Mouse (Mus musculus) ovary, postnatal 36 days (tissue): ENCODE data around the gene Prmt1.
A peak's percentile ranks its signal among the peaks of the same experiment; 100 is the strongest.
"Not testable (repeated sequence)": the region's sequence is repeated elsewhere in the genome, so short reads cannot be mapped to it uniquely, and the experiment has no call there.

Experiments used
- DNase-seq: peaks from one replicate; pipeline ENCODE4 v3.0.0; 2022; ENCODE audit warnings: low spot score, mixed read lengths

The Prmt1 gene

DNA sequence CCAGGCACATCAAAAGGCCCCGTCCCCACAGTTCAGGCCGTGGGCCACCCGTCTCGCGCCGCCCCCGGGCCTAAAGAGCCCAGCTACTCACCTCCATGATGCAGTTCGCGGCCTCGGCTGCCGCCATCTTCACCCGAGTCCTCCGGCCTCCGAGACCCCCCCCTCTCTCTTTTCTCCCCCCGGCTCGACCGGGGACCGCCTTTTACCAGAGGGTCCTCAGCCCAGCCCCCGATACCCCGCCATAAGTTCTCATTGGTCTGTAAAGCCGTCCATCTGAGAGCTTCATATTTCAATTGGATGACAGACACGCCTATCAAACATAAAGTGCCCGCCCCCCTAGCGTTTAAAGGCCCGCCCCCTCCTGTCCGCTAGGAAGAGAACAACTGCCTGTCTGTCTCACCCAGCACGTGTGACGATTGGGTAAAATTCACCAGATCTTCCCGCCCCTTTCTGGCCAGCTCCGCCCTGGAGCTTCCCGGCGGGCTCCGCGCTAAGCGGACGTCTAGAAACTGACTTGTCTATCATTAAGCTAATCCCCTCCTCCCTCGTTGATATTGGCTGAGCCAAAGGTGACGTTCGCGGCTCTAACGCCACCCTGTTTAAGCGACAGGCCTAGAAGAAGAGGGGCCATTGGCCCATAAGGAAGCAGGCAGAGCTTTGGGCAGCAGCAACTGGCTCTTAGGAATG, at the start of gene Prmt1:
TSS of gene Prmt1 (minus strand) at position 377 of the 687 bp plus-strand sequence.
- peak; percentile 96 for DNase-seq

- no peak for DNase-seq
Measured at GRCm38 (mm10) chr7:45035631-45036030, 49.3 kb upstream of the Prmt1 start.

DNA sequence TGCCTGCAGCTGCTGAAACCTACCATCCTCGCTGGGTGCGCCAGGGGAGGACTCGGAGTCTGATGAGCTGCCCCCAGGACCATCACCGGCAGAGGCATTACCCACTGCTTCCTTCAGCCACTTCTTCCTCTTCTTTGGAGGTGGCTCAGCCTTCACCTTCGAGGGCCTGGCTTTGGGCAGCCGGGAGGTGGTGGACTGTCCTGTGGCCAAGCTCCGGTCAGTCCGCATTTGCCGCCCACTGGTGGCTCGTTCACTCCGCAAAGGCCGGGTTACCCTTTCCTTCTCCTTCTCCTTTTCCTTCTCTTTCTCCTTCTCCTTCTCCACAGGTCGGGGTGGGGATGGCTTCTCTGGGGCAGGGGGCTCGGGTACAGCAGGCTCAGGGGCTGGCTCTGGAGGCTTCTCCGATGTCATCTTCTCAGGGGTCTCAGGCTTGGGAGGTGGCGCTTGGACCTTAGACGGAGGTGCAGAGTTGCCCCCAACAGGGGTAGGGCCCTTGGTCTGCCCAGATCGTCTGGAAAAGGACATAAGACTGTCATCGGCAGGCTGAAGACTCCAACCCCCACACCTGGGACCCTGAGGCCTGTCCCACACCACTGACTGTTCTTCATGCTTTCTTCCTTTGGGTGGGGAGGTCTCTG, 47.5 kb upstream of the Prmt1 start:
- no peak for DNase-seq

DNA sequence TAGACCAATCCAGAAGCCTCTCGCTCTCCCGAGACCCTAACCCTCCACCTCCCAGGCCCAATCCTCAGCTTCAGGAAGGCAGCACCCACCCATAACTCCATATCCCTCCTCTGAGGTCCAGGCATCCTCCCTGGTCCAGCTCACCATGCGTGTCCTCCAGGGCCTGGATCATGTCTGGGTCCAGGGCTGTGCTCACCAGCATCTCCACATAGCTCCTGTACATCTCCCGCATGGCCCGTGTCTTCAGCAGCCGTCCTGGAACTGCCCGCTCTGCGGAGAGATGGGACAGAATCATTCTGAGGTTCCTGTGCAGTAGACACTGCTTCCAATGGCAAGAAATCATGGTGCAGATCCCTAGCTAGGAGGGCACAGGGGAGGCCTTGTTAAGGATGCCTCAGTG, 44.5 kb upstream of the Prmt1 start:
- DNase-seq: no peak

GRCm38 (mm10) chr7:45029995-45030394, 43.6 kb upstream of the Prmt1 start:
- no peak for DNase-seq

GRCm38 (mm10) chr7:45028351-45028750, 42.0 kb upstream of the Prmt1 start:
- no peak for DNase-seq

DNA sequence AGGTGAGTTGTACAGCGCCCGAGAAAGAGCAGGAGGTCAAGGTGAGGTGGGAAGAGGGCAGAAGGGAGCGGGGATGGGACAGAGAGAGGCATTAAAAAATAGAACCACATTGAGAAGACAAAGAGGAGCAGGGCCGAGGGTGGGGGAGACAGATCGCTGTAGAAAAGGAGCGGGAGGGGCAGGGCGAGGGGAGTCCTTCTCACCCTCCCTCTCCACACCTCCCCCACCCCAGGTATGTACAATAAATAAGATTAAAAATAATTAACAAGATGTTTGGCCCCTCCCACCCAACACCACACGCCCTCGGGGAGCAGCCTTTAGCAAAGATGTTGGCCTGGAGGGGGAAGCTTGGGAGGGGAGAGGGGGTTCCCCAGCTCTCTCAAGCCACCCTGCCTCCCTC, 41.4 kb upstream of the Prmt1 start:
- no peak for DNase-seq

GRCm38 (mm10) chr7:45026256-45026655, 39.9 kb upstream of the Prmt1 start:
- DNase-seq: no peak

DNA sequence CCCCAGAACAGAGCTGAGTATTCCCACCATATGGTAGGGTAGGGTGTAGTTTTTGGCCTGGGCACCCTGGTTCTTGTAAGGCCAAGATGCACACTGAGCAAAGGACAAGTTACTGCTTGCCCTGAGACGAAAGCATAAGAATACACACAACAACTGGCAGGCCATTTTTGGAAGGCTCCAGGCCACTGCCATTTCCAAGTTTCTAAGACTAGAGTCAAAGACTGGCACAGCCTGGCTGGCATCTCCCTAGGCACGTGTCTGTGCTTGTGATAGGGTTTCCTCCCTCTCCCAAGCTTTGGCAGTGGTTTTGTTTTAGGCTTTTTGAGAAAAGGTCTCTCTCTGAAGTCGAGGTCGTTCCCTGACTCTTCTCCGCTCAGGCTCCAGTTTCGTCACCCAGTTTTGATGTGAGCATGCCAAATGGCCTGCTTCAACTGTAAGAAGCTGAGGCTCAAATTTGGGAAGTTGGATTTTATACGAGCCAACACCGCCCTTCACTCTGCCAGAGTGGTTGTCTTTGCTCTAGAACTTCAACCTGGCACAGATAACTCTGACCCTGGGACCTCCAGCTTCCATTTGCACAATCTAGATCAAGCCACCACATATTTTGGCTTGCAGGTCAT, 39.3 kb upstream of the Prmt1 start:
- DNase-seq: no peak

- DNase-seq: no peak
Measured at GRCm38 (mm10) chr7:45024281-45025248, 38.2 kb upstream of the Prmt1 start.

DNA sequence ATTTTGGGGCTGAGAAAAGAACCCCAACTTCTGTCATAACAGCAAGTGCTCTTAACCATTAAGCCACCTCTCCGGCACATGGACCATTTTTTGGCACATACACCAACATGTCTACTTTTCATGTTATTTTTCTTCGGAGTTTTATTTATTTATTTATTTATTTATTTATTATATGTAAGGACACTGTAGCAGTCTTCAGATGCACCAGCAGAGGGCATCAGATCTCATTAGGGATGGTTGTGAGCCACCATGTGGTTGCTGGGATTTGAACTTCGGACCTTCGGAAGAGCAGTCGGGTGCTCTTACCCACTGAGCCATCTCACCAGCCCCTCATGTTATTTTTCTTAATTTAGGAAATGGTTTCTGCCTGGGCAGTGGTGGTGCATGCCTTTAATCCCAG, 37.3 kb upstream of the Prmt1 start:
- not testable (repeated sequence) for DNase-seq

GRCm38 (mm10) chr7:45020225-45020624, 33.9 kb upstream of the Prmt1 start:
- DNase-seq: no peak

DNA sequence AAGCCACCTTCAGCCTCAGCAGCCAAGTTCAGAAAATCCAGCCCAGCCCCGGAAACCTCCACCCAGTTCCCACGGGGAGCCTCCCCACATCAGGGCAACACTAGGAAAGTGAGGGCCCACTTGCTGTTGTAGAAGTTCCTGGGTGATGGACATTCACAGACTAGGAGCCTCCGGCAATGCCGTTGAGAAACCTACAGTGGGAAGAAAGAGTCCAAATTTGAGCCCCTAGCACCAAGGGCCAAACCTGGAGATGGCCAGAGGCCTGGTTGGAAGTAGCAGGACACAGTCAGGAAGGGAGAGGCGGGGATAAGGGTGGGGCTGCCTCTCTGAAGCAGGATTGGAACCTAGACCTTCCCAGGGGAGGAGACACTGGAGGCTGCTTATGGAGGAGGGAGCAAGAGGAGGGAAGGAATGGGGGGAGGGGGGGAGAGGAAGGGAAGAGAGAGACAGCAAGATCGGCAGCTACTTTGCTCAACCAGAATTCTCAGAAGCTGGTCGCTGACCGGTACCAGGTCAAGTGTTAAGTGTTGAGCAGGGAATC, 32.7 kb upstream of the Prmt1 start:
- DNase-seq: peak; percentile 54

GRCm38 (mm10) chr7:45017242-45018061, 31.1 kb upstream of the Prmt1 start, which contains the start of gene Rras:
Gene Rras, plus strand, starts transcription at chr7:45017961.
- peak; percentile 83 for DNase-seq

GRCm38 (mm10) chr7:45016761-45017160, 30.4 kb upstream of the Prmt1 start:
- no peak for DNase-seq

DNA sequence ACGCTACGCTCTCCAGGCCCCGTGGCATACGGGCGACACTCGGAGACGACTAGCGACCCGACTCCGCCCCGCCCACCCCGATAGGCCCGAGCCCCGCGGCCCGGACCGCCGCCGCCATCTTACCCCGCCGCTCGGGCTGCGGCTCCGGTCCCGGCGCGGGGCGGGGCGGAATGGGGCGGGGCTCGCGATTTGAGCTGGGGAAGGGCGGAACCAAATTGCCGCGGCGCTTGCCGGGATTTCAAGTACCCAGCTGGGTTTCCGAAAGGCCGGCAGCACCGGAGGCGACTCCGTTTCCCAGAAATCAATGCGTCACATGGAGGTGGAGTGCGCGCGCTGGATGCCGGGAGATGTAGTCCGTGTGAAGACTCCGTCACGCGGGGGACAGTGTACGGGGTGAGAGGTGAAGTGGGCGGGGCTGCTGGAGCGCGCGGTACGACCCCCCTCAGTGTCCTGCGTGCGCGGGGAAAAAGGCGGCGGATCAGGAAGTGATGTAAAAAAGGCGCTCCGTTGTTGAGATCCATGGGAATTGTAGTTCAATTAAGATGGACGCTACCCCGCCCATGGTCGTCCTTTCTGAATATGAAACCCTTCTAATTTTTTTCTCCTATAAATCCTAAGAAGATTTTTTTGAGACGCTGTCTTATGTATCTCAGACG, 29.7 kb upstream of the Prmt1 start, which contains the start of gene Scaf1:
TSS of gene Scaf1 (minus strand) at position 407 of the 656 bp plus-strand sequence.
- peak; percentile 98 for DNase-seq

DNA sequence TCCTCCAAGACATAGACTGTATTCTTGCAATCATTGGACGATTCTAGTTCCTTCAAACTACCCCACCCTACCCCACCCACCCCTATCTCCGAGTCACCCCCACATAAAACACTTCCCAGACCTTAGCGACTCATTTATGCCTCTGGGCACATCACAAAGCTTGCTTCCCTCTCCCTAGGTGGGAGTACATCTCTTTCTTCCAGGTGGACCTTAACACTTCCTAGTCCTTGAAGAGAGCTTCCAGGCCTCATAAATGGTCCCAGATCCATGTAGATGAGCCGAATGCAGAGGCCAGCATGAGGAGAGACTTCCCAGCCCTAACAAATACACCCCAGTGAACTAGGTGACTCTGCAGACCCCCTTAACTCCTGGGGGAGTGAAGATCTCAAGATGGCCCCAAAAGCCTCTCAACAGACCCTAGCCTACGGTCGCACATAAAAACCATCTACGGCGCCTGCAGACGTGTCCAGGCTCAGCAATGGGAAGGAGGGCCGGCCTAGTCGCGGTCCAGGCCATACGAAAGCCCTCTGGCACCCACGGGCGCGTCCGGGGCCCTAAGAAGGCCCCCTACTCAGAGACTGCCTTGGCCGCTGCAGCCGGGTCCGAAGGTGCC, 29.1 kb upstream of the Prmt1 start:
- no peak for DNase-seq

- DNase-seq: no peak
Measured at GRCm38 (mm10) chr7:45014096-45014451, 27.7 kb upstream of the Prmt1 start.

DNA sequence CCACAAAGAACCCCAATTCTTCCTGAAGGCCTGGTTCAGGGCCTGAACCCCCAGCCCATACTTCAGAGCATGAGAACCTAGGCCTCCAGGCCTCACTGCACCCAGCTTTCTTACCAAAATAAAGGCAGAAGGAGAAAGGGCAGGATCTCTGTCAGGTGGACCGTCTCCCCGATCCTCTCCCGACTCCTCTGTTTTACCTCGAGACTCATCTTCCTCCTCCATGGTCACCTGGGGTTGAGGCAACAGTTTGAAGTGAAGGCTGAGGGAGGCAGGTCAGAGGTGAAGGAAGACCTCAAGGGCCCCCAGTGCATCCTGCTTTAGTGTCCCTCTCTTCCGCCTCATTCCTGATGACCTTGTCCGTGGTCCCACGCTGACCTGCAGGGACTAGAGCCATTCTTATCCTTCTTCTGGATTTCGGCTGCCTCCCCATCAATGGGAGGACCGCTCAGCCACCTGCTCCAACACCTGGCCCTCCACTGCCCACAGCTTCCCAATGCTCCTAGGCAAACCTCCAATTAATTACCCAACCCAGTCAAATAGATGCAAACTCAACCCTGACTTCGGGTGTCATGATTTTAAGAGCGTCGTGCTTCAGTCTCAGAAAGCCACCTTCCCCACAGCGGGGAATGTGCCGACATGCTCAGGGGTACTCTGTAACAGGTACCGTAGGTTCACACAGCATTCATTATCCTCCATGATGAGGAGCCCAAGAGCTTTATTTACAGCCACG, 27.2 kb upstream of the Prmt1 start:
- DNase-seq: no peak
